Mouse (Mus musculus) MEL (cell line): ENCODE measurements around the gene Pla2g1b. TPM values are rescaled to one million over a fixed set of nuclear protein-coding genes. Genes with fewer than 3 reads are reported as not detected.

ENCODE experiments used
- DNase-seq: peaks from one replicate; pipeline ENCODE4 v3.0.0; 2011; ENCODE audit warnings: low read depth, low spot score
- H3K27ac ChIP-seq: 2 replicates; pipeline ENCODE4 v1.5.1; 2012; ENCODE audit warnings: low read depth, mild to moderate bottlenecking, control low read depth, low read length, moderate library complexity; ENCODE audit not compliant: control insufficient read depth
- H3K27me3 ChIP-seq, 2 experiments: fragments of 150-350 bp in 1 of 2; sonication (generic) in 1 of 2; 2 replicates each; pipeline ENCODE4 v1.6.1; 2012; ENCODE audit warnings: low read length in 2 of 2, mild to moderate bottlenecking in 2 of 2, improper control_type of control experiment in 1 of 2, moderate library complexity in 1 of 2; ENCODE audit not compliant: insufficient read depth in 2 of 2, control insufficient read depth in 1 of 2
- H3K36me3 ChIP-seq, 2 experiments: 2 replicates each; pipeline ENCODE4 v1.6.1; 2012 to 2014; ENCODE audit warnings: low read length in 2 of 2, improper control_type of control experiment in 1 of 2, inconsistent platforms in 1 of 2, mild to moderate bottlenecking in 1 of 2; ENCODE audit not compliant: insufficient read depth in 2 of 2, control insufficient read depth in 1 of 2
- H3K4me1 ChIP-seq, 2 experiments: fragments of 150-350 bp in 1 of 2; sonication (generic) in 1 of 2; 2 replicates each; pipeline ENCODE4 v1.6.1; 2012; ENCODE audit warnings: low read length in 2 of 2, improper control_type of control experiment in 1 of 2, mild to moderate bottlenecking in 1 of 2; ENCODE audit not compliant: insufficient read depth in 2 of 2, control insufficient read depth in 1 of 2
- H3K4me3 ChIP-seq, 2 experiments: fragments of 150-350 bp in 1 of 2; sonication (generic) in 1 of 2; 2 replicates each; pipeline ENCODE4 v1.5.1; 2012; ENCODE audit warnings: low read depth in 2 of 2, low read length in 2 of 2, mild to moderate bottlenecking in 2 of 2, moderate library complexity in 2 of 2, control low read depth in 1 of 2, improper control_type of control experiment in 1 of 2; ENCODE audit not compliant: control insufficient read depth in 1 of 2, insufficient read depth in 1 of 2
- H3K79me2 ChIP-seq: 2 replicates; pipeline ENCODE4 v1.6.1; 2012; ENCODE audit warnings: mild to moderate bottlenecking, low read length, moderate library complexity; ENCODE audit not compliant: control insufficient read depth, poor library complexity, insufficient read depth
- H3K9ac ChIP-seq: 2 replicates; pipeline ENCODE4 v1.6.1; 2012; ENCODE audit warnings: low read depth, mild to moderate bottlenecking, control low read depth, low read length, moderate library complexity; ENCODE audit not compliant: control insufficient read depth, poor library complexity, severe bottlenecking
- H3K9me3 ChIP-seq: fragments of 150-350 bp; sonication (generic); replicated peaks from 2 replicates; pipeline ENCODE4 v1.6.1; 2012; ENCODE audit warnings: mild to moderate bottlenecking, low read length, improper control_type of control experiment, moderate library complexity; ENCODE audit not compliant: insufficient read depth
- BHLHE40 ChIP-seq: IDR thresholded peaks from 2 replicates; pipeline ENCODE4 v1.6.1; 2012; ENCODE audit warnings: low read depth, mild to moderate bottlenecking, inconsistent platforms, low read length, improper control_type of control experiment, borderline replicate concordance
- CHD2 ChIP-seq: IDR thresholded peaks from 2 replicates; pipeline ENCODE4 v1.6.1; 2011; ENCODE audit warnings: low read length, improper control_type of control experiment
- CTCF ChIP-seq, 3 experiments: IDR thresholded peaks in 2 of 3; conservative IDR thresholded peaks in 1 of 3; 2 replicates each; pipeline ENCODE4 v1.5.1; 2011 to 2012; ENCODE audit warnings: low read length in 3 of 3, low read depth in 2 of 3, mild to moderate bottlenecking in 2 of 3, improper control_type of control experiment in 1 of 3, inconsistent platforms in 1 of 3, mixed read lengths in 1 of 3, moderate library complexity in 1 of 3; ENCODE audit not compliant: control insufficient read depth in 1 of 3, insufficient read depth in 1 of 3, poor library complexity in 1 of 3, severe bottlenecking in 1 of 3
- GATA1 ChIP-seq: IDR thresholded peaks from 2 replicates; pipeline ENCODE4 v1.6.1; 2011; ENCODE audit warnings: low read depth, low read length, improper control_type of control experiment
- HCFC1 ChIP-seq: IDR thresholded peaks from 2 replicates; pipeline ENCODE4 v1.6.1; 2012; ENCODE audit warnings: low read depth, mild to moderate bottlenecking, inconsistent platforms, low read length, improper control_type of control experiment, moderate library complexity
- MAX ChIP-seq: IDR thresholded peaks from 2 replicates; pipeline ENCODE4 v1.6.1; 2011; ENCODE audit warnings: low read length, improper control_type of control experiment
- MEF2A ChIP-seq: IDR thresholded peaks from 2 replicates; pipeline ENCODE4 v1.6.1; 2014; ENCODE audit warnings: low read depth, mild to moderate bottlenecking, inconsistent platforms, low read length, improper control_type of control experiment; ENCODE audit not compliant: poor library complexity, insufficient replicate concordance, severe bottlenecking; ENCODE audit errors: extremely low read depth
- MYB ChIP-seq: IDR thresholded peaks from 2 replicates; pipeline ENCODE4 v1.6.1; 2011; ENCODE audit warnings: mild to moderate bottlenecking, low read depth, low read length, improper control_type of control experiment
- MYC ChIP-seq: IDR thresholded peaks from 2 replicates; pipeline ENCODE4 v1.6.1; 2011; ENCODE audit warnings: low read depth, mild to moderate bottlenecking, low read length, improper control_type of control experiment, moderate library complexity
- NELFE ChIP-seq: IDR thresholded peaks from 2 replicates; pipeline ENCODE4 v1.6.1; 2011; ENCODE audit warnings: low read depth, low read length, improper control_type of control experiment
- POLR2A ChIP-seq, 2 experiments: IDR thresholded peaks; 2 replicates each; pipeline ENCODE4 v1.6.1; 2011 to 2012; ENCODE audit warnings: low read length in 2 of 2, mild to moderate bottlenecking in 2 of 2, control low read depth in 1 of 2, improper control_type of control experiment in 1 of 2, low read depth in 1 of 2, moderate library complexity in 1 of 2; ENCODE audit not compliant: control insufficient read depth in 1 of 2, insufficient read depth in 1 of 2, poor library complexity in 1 of 2
- POLR2AphosphoS2 ChIP-seq: IDR thresholded peaks from 2 replicates; pipeline ENCODE4 v1.6.1; 2011; ENCODE audit warnings: low read length, improper control_type of control experiment
- RCOR1 ChIP-seq: IDR thresholded peaks from 2 replicates; pipeline ENCODE4 v1.6.1; 2012; ENCODE audit warnings: low read depth, mild to moderate bottlenecking, inconsistent platforms, low read length, improper control_type of control experiment
- SIN3A ChIP-seq: IDR thresholded peaks from 2 replicates; pipeline ENCODE4 v1.6.1; 2012; ENCODE audit warnings: low read length, improper control_type of control experiment, inconsistent platforms
- SMC3 ChIP-seq: IDR thresholded peaks from 2 replicates; pipeline ENCODE4 v1.6.1; 2011; ENCODE audit warnings: low read depth, low read length, improper control_type of control experiment
- TBP ChIP-seq: IDR thresholded peaks from 2 replicates; pipeline ENCODE4 v1.8.0; 2011; ENCODE audit warnings: low read depth, low read length, improper control_type of control experiment
- TCF12 ChIP-seq: IDR thresholded peaks from 2 replicates; pipeline ENCODE4 v1.6.1; 2014; ENCODE audit warnings: low read depth, mild to moderate bottlenecking, inconsistent platforms, low read length, improper control_type of control experiment, moderate library complexity
- UBTF ChIP-seq: IDR thresholded peaks from 2 replicates; pipeline ENCODE4 v1.6.1; 2012; ENCODE audit warnings: low read depth, mild to moderate bottlenecking, inconsistent platforms, low read length, improper control_type of control experiment, moderate library complexity, borderline replicate concordance; ENCODE audit not compliant: insufficient read depth
- USF1 ChIP-seq: IDR thresholded peaks from 2 replicates; pipeline ENCODE4 v1.6.1; 2014; ENCODE audit warnings: low read depth, mild to moderate bottlenecking, inconsistent platforms, low read length, improper control_type of control experiment, moderate library complexity
- USF2 ChIP-seq, 2 experiments: IDR thresholded peaks; 2 replicates each; pipeline ENCODE4 v1.6.1; 2011 to 2012; ENCODE audit warnings: improper control_type of control experiment in 2 of 2, low read length in 2 of 2, borderline replicate concordance in 1 of 2, inconsistent platforms in 1 of 2, low read depth in 1 of 2, mild to moderate bottlenecking in 1 of 2; ENCODE audit not compliant: insufficient read depth in 1 of 2
- ZC3H11A ChIP-seq: IDR thresholded peaks from 2 replicates; pipeline ENCODE4 v1.6.1; 2012; ENCODE audit warnings: low read depth, mild to moderate bottlenecking, inconsistent platforms, low read length, improper control_type of control experiment
- polyA plus RNA-seq, 2 experiments: library from polyadenylated mRNA; stranded (reverse) in 1 of 2; unstranded in 1 of 2; fragments of >175 nt in 1 of 2; fragments of >200 nt in 1 of 2; gene quantifications; 2 replicates each; pipeline versions ENCODE4 v1.2.1 to v1.2.4; 2012; ENCODE audit warnings: low replicate concordance in 2 of 2, low read depth in 1 of 2; ENCODE audit not compliant: insufficient read length in 2 of 2, insufficient read depth in 1 of 2, missing spikeins in 1 of 2
- total RNA-seq: library from RNA; depleted of rRNA; stranded (reverse); fragments of 300-350 nt; gene quantifications from 2 replicates; pipeline ENCODE4 v1.2.3, GENCODE M21; 2012

Gene Pla2g1b
- total and polyA plus RNA-seq, 3 experiments = 0.58 to 6.6 TPM; not detected in 1

DNA sequence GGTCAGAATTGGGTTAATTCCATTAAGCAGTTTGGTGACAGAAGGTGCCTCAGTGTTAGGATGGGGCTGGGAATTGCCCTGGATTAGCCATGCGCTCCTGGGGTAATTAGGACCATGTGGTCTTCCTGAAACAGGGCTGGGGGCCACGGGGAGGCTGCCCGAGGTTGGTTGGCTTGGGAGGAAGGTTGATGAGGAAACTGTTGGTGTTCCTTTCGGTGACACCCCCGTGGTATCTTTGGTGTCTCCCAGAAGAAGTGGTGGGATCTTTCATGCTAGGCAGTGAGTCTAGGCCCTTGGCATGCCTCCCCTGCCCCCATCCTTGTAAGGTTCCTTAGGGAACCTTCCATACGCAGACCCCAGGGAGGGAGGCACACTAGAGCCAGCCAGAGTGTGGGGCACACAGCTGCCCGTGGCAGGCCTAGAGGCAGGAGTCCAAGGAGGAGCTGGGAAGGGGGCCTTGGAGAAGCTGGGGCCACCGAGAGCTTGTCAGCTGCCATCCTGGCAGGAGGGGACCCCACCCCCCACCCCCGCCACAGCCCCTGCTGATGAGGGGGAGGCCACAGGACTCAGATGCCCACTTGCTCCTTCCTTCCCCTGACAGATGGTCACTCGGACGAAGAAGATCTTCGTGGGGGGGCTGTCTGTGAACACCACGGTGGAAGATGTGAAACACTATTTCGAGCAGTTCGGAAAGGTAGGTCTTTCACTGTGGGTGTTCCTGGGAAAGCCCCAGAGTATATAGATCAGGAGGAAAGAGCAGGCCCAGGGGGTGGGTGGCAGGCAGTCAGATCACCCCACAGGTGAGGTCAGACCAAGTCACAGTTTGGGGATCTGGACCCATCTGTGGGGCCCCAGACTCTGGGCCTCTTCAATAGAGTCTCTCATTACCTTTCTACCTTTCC is 31.0 kb upstream of the Pla2g1b start:
- no peaks in the 10 kb centered on the region for H3K79me2 ChIP-seq
- TF ChIP-seq POLR2AphosphoS2 (no peak), USF2 (IDR thresholded peaks at IDR 0.05; ENCODE audit: borderline replicate concordance in 1 of 2, insufficient read depth in 1 of 2, low read depth in 1 of 2, low read length in 2 of 2) (no peak), BHLHE40 (no peak), HCFC1 (no peak), MAX (no peak), MYB (no peak), CHD2 (no peak), NELFE (no peak), POLR2A (IDR thresholded peaks at IDR 0.05; ENCODE audit: control insufficient read depth in 1 of 2, insufficient read depth in 1 of 2, low read depth in 1 of 2, low read length in 2 of 2, poor library complexity in 1 of 2) (no peak), SMC3 (no peak), USF1 (no peak)
- DNase-seq = no peak
- no peak overlapping the region for H3K27ac ChIP-seq
- H3K4me1 ChIP-seq = peaks cover 8 to 11% of the 10 kb centered on the region in 2 experiments; a peak in 3 of 4 replicates
- no peaks in the 10 kb centered on the region for H3K27me3 ChIP-seq
- H3K9me3 ChIP-seq = no peaks in the 10 kb centered on the region
- no peak overlapping the region for H3K9ac ChIP-seq
- no peak overlapping the region for H3K4me3 ChIP-seq
- peaks cover 0 to 8% of the 10 kb centered on the region in 2 experiments; a peak in 2 of 4 replicates for H3K36me3 ChIP-seq

DNA sequence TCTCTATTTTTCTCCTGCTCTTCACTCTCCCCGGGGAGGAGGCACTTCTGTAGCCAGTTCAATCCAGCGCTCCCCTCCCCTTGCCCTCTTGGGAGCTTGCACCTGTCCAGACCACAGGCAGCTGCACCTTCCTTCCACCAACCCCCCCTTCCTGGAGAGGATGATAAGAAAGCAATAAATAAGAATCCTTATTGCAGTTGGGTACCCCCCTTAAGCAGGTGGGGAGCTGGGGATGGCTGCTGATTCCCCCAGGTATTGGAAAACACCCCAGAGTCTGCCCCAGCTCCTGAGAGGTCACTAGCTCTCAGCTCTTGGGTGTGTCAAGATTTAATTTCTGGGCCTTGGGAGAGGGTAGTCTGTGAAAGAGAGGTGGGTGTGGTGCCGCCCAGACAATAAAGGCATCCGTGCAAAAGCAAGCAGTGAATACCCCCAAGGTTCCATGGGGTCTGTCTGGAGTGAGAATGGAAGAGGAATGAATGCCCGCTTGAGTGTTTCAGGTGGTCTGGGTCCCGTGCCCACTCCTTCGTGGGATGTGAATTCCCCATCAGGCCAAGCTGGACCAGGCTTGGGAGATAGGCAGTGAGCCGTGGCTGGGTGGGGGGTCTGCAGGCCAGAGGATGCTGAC is 30.2 kb upstream of the Pla2g1b start:
- Histone ChIP-seq H3K4me3 (no peak overlapping the region), H3K27me3 (no peaks in the 10 kb centered on the region), H3K9ac (no peak overlapping the region), H3K4me1 (peaks cover 8 to 11% of the 10 kb centered on the region in 2 experiments; a peak in 3 of 4 replicates), H3K79me2 (no peaks in the 10 kb centered on the region), H3K27ac (no peak overlapping the region), H3K36me3 (peaks cover 0 to 8% of the 10 kb centered on the region in 2 experiments; a peak in 2 of 4 replicates), H3K9me3 (no peaks in the 10 kb centered on the region)
- no peak for DNase-seq
- TF ChIP-seq MAX = no peak
- no peak for TF ChIP-seq TBP
- TF ChIP-seq RCOR1 = no peak
- no peak for TF ChIP-seq UBTF
- TF ChIP-seq TCF12 = no peak
- TF ChIP-seq GATA1 = no peak
- no peak for TF ChIP-seq CHD2
- TF ChIP-seq MYC = no peak
- no peak for TF ChIP-seq USF1
- TF ChIP-seq CTCF (IDR thresholded peaks at IDR 0.05 in 2 of 3, conservative IDR thresholded peaks at IDR 0.05 in 1 of 3; ENCODE audit: control insufficient read depth in 1 of 3, insufficient read depth in 1 of 3, low read depth in 2 of 3, low read length in 3 of 3, poor library complexity in 1 of 3, severe bottlenecking in 1 of 3) = no peak
- no peak for TF ChIP-seq SIN3A
- TF ChIP-seq ZC3H11A = no peak
- no peak for TF ChIP-seq MEF2A
